Mouse (Mus musculus): ENCODE results near the gene Sept12. TPM values are rescaled to one million over a fixed set of nuclear protein-coding genes. Genes with fewer than 3 reads are reported as not detected.

The Sept12 gene
- polyA plus RNA-seq, 1 experiment from 2014 or later: not detected

DNA sequence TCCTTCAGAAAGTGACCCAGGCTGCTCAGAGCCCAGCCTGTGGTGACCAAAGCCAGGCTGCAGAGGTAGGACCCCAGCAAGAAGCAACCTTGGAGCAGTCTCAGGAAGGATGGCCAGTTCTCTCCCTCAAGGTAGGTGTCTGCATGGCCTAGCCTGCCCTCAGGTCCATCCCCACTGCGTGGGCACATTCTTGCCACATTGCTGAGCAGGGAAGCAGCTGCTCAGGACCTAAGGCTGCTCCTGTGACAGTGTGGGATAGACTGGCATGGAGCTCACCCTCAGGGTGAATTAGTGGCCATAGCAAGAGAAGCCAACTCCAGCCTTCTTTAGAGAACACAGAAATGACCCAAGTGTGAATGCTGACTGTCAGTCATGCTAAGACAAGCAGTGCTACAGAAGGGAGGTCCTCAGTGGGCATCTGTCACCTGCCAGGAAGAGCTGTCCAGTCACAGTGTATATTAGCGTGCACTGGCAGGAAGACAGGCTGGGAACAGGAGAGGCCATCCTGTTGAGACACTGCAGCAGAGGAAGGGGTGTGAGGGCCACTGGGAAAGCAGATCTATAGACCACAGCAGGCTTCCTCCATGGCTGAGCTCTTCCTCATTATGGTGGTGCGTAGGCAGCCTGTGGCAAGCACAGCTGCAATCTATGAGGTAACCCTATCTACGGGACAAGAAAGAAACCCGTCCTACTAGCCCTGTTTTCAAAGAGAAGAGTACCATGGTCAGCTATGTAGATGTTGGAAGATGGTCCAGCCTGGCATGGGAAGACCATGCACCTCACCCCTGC lies 28.4 kb downstream of the Sept12 start:
- Histone ChIP-seq H3K9ac (no peak overlapping the region), H3K36me3 (no peaks in the 10 kb centered on the region; the same call in 1 of the 2 replicates), H3K27ac (no peak overlapping the region), H3K4me3 (no peak overlapping the region), H3K4me2 (replicated peaks) (no peak overlapping the region), H3K4me1 (peaks cover 6% of the 10 kb centered on the region), H3K9me3 (no peaks in the 10 kb centered on the region), H3K27me3 (replicated peaks) (no peaks in the 10 kb centered on the region)
- no peak for ATAC-seq (ENCODE audit: low FRiP score, low read depth)
- WGBS: 87% methylated on average over 5 of the region's 5 CpGs

- ATAC-seq (ENCODE audit: low FRiP score, low read depth): no peak
- Histone ChIP-seq H3K9ac (no peak overlapping the region), H3K4me1 (peaks cover 8% of the 10 kb centered on the region), H3K36me3 (no peaks in the 10 kb centered on the region; the same call in 1 of the 2 replicates), H3K27ac (no peak overlapping the region), H3K9me3 (no peaks in the 10 kb centered on the region), H3K4me3 (no peak overlapping the region), H3K27me3 (replicated peaks) (no peaks in the 10 kb centered on the region), H3K4me2 (replicated peaks) (no peak overlapping the region)
- WGBS: 83% methylated on average over 3 of the region's 3 CpGs
Observed at GRCm38 (mm10) chr16:4968426-4968825, 29.2 kb downstream of the Sept12 start.

DNA sequence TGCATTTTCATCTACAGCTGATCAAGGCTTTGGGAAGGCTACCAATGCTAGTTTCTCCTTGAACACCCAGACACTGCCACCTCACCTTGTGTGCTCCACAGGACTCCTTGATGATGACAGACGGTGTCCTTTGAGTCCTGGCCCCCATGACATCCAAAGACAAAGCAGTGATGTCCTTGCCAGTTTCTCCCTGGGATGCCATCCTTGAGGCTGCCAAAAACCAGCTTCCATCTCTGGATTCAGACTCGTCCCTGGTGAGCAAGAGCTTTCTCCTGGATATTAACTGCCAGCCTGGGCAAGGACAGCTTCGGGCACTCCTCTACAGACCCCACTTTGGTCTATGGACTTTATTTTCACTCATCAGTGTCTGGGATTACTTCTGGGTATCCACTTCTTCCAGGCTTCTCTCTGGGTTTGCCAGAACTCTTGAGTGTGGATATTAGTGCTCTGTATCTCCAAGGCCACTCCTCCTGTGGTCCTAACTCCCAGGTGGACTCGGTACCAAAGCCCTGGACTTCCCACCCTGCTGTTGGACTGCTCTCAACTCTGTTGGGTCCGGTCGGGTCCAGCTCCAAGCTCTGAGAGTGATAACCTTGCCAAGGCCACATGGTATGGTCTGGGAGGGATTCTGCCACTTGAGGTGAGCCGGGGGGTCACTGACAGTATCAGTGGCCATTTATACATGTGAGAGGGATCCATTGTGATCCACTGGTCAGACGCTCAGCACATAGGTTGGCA lies 32.1 kb downstream of the Sept12 start:
- Histone ChIP-seq H3K9ac (no peak overlapping the region), H3K4me3 (no peak overlapping the region), H3K4me2 (replicated peaks) (peak overlapping the region; percentile 84), H3K4me1 (peaks cover 17% of the 10 kb centered on the region), H3K27ac (no peak overlapping the region), H3K9me3 (no peaks in the 10 kb centered on the region), H3K36me3 (no peaks in the 10 kb centered on the region), H3K27me3 (replicated peaks) (no peaks in the 10 kb centered on the region)
- no peak for ATAC-seq (ENCODE audit: low FRiP score, low read depth)
- 91% methylated on average over 8 of the region's 8 CpGs for WGBS

DNA sequence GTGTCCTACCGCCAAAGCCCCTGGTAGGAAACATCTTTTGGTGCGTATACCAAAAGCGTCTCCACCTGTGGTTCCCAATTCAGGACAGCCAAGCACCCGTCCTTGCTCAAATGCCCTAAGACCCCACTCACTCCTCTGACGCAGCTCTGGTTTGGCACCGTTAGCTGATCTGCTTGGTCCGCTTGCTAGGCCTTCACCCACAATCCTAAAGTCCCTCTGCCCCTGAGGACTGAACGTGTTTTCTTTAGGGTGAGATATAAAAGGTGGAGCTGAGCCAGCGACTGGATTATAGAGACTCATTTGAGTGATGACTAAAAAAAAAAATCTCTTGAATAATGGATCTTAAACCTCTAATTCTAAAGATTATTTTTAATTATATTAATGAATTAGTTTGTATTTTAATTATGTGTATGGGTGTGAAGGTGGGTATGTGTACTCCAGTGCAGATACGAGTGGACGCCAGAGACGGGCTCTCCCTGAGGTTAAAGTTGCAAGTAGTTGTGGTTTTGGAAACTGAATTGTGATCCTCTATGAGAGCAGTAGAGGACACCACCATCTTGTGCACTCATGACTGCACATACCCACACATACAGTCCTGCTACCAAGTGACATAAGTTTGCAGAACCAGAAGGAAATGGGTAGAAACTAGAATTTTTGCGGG lies 32.8 kb downstream of the Sept12 start:
- WGBS: 26% methylated on average over 13 of the region's 13 CpGs
- no peak; the same call in 1 of the 2 replicates for ATAC-seq (ENCODE audit: low FRiP score, low read depth)
- no peaks in the 10 kb centered on the region for H3K27me3 ChIP-seq (replicated peaks)
- H3K4me2 ChIP-seq (replicated peaks): peak overlapping the region; percentile 84
- H3K4me3 ChIP-seq: peak overlapping the region; percentile 88
- H3K4me1 ChIP-seq: peaks cover 17% of the 10 kb centered on the region
- H3K9ac ChIP-seq: peak overlapping the region; percentile 87
- peak overlapping the region; percentile 34 for H3K27ac ChIP-seq
- H3K36me3 ChIP-seq: peaks cover 5% of the 10 kb centered on the region
- H3K9me3 ChIP-seq: no peaks in the 10 kb centered on the region

DNA sequence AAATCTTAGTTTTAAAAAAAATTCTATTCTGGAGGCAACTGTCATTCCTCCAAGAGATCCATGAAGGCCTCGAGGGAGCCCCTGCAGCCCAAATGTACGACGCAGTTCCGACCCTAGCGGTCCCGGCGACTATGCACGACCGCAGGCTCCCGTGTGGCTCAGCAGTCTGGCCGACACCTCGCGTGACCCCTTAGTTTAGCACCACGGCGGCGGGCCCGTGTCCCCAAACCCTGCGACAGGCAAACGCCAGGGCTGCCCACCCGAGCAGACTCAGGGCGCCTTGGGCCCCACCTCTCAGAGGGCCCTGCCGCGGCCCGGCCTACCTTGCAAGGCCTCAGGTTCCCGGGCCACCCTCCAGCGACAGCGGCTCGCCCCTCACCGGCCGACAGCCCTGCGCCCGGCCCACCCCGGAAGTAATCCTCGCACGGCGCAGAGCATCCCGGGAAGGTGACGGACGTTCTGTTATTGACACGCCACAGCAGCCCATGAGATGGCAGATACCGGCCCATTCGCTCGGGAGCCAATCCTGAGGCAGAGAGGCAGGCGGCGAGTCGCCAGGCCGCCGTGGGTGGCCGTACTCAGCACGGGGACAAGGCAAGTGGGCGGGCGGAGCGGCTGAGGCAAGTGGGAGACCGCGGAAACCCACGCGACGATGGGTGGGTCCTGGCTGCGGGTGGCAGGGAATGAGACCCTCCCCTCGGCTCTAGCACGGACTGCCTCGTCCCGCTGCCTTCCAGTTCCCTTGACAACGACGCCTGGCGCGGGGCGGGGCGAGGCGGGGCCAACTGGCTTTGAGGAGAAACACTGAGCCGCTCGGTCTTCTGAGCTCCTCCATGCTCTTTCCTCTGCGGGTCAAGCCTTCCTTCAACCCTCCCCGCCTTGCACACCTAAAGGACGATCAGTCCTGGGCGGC lies 33.6 kb downstream of the Sept12 start, which contains the start of gene Anks3:
Gene Anks3, minus strand, starts transcription at position 409 of the 913 bp plus-strand sequence.
- no peaks in the 10 kb centered on the region for H3K27me3 ChIP-seq (replicated peaks)
- peak within 1 kb of the TSS; percentile 50 for H3K27ac ChIP-seq
- peak within 1 kb of the TSS; percentile 84 for H3K4me2 ChIP-seq (replicated peaks)
- ATAC-seq (ENCODE audit: low FRiP score, low read depth): peak; percentile 98
- peak within 1 kb of the TSS; percentile 88 for H3K4me3 ChIP-seq
- peak within 1 kb of the TSS; percentile 87 for H3K9ac ChIP-seq
- H3K9me3 ChIP-seq: no peaks in the 10 kb centered on the region
- under 1% methylated on average over 76 of the region's 76 CpGs for WGBS
- peaks cover 17% of the 10 kb centered on the region for H3K4me1 ChIP-seq
- H3K36me3 ChIP-seq: peaks cover 12% of the 10 kb centered on the region

DNA sequence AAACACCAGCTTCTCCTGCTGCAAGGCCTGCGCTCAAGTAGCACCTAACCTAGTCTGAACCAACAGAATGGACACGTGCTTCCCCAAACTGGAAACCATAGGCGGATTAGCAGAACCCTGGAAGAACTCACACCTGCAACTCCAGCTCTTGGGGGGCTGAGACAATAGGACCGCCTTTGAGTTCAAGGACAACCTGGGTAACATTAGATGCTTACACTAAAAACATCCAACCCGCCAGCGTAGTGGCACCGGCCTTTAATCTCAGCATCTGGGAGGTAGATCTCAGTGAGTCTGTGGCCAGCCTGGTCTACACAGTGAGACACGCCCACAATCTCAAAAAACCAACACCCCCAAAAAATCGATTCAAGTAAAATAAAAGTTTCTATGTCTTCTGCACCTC lies 34.3 kb downstream of the Sept12 start:
- Histone ChIP-seq H3K9me3 (no peaks in the 10 kb centered on the region), H3K36me3 (peaks cover 12% of the 10 kb centered on the region), H3K4me3 (peak overlapping the region; percentile 88), H3K4me1 (peaks cover 17% of the 10 kb centered on the region), H3K9ac (peak overlapping the region; percentile 87), H3K4me2 (replicated peaks) (peak overlapping the region; percentile 84), H3K27ac (no peak overlapping the region), H3K27me3 (replicated peaks) (no peaks in the 10 kb centered on the region)
- WGBS: 44% methylated on average over 9 of the region's 9 CpGs
- ATAC-seq (ENCODE audit: low FRiP score, low read depth): no peak

DNA sequence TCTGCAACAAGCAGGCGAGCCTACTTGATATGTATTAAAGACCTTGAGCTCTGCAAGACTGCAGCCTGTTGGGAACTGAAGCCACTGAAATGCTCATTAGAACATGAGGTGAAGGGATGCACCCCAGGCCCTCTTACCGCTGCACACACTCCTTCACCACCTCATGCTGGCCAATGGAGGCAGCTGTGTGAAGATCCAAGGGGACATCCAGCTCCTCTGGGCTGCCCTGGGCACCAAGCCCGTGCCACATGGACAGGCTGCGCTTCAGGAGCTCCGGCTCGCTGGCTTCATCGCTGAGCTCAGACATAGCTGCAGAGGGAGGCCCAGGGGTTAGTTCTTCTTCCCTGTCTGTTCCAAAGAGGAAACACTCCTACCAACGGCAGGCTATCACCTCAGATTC lies 37.4 kb downstream of the Sept12 start:
- ATAC-seq (ENCODE audit: low FRiP score, low read depth): no peak
- H3K4me2 ChIP-seq (replicated peaks): no peak overlapping the region
- 87% methylated on average over 8 of the region's 8 CpGs for WGBS

DNA sequence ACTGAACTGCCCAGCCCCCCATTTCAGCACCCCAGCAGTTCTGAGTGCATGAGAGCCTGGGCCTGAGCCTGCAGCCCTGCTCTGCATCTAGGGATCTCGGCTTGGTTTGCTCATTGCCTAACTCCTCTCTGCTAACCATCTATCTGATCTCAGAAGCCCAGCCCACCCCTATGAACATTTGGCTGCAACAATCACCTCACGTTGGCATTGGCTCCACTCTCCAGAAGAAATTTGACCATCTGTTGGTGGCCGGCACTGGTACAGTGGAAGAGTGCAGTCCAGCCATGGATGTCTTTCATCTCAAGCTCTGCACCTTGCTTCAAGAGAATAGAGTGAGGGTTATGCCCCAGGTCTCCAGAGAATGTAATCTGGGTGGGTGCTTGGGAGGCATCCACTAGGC lies 40.2 kb downstream of the Sept12 start:
- no peak overlapping the region for H3K4me3 ChIP-seq
- H3K9ac ChIP-seq: no peak overlapping the region
- H3K36me3 ChIP-seq: peaks cover 51% of the 10 kb centered on the region
- WGBS: 93% methylated on average over 3 of the region's 3 CpGs
- H3K9me3 ChIP-seq: no peaks in the 10 kb centered on the region
- no peak overlapping the region for H3K27ac ChIP-seq
- H3K27me3 ChIP-seq (replicated peaks): no peaks in the 10 kb centered on the region
- H3K4me2 ChIP-seq (replicated peaks): no peak overlapping the region
- ATAC-seq (ENCODE audit: low FRiP score, low read depth): no peak
- H3K4me1 ChIP-seq: no peaks in the 10 kb centered on the region

More for the DNA sequence above, 37.4 kb downstream of the Sept12 start:
- peaks cover 14% of the 10 kb centered on the region for H3K4me1 ChIP-seq
- no peak overlapping the region for H3K4me3 ChIP-seq
- peaks cover 23% of the 10 kb centered on the region for H3K36me3 ChIP-seq
- H3K27ac ChIP-seq: no peak overlapping the region
- no peaks in the 10 kb centered on the region for H3K9me3 ChIP-seq
- no peak overlapping the region; the same call in 1 of the 2 replicates for H3K9ac ChIP-seq
- H3K27me3 ChIP-seq (replicated peaks): no peaks in the 10 kb centered on the region

DNA sequence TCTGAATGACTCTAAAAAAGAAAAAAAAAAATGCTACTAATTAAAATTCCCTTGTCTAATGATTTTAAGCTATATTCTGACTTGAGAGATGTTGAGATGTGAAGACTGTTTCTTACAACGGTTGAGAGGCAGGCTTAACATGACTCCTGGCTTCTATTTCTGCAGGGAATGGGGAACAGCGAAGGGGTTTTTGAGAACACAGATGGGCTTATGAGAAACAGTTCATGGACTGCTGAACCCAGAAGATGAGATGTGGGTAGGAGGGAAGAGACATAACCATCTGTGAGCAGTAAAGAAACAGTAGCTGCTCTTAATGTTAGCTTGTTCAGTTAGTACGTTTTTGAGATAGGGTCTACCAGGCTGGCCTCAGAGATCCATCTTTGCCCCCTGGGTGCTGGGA lies 41.0 kb downstream of the Sept12 start:
- H3K27ac ChIP-seq: no peak overlapping the region
- H3K9me3 ChIP-seq: no peaks in the 10 kb centered on the region
- peaks cover 58% of the 10 kb centered on the region for H3K36me3 ChIP-seq
- H3K4me1 ChIP-seq: no peaks in the 10 kb centered on the region
- WGBS: 93% methylated on average over 3 of the region's 3 CpGs
- H3K4me2 ChIP-seq (replicated peaks): no peak overlapping the region
- no peaks in the 10 kb centered on the region for H3K27me3 ChIP-seq (replicated peaks)
- ATAC-seq (ENCODE audit: low FRiP score, low read depth): no peak
- no peak overlapping the region for H3K9ac ChIP-seq
- H3K4me3 ChIP-seq: no peak overlapping the region

DNA sequence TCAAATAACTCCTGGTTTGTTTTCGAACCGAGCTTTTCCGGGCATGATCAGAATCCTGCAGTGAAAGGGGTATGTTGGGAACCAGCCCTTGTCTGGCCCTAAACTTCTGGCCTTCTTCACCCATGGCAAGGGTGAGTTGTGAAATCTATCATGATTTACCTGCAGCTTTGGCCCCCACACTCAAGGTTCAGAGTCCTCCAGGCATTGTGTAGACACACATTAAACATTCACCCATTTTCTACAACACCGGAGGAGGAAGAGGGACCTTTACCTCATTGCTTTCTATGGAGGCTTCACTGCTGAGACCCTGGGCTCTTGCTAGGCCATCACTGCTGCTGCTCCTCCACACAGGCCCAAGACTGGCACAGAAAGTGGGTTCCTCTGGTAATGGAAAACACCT lies 50.3 kb downstream of the Sept12 start:
- Histone ChIP-seq H3K9ac (no peak overlapping the region), H3K9me3 (no peaks in the 10 kb centered on the region), H3K4me2 (replicated peaks) (no peak overlapping the region), H3K27me3 (replicated peaks) (no peaks in the 10 kb centered on the region), H3K36me3 (peaks cover 75% of the 10 kb centered on the region), H3K4me1 (no peaks in the 10 kb centered on the region), H3K27ac (no peak overlapping the region), H3K4me3 (no peak overlapping the region)
- no peak for ATAC-seq (ENCODE audit: low FRiP score, low read depth)
- WGBS: 90% methylated on average over 4 of the region's 4 CpGs

- Histone ChIP-seq H3K4me3 (no peak overlapping the region), H3K27ac (no peak overlapping the region), H3K4me1 (no peaks in the 10 kb centered on the region), H3K27me3 (replicated peaks) (no peaks in the 10 kb centered on the region), H3K36me3 (peaks cover 77% of the 10 kb centered on the region), H3K9ac (no peak overlapping the region), H3K4me2 (replicated peaks) (no peak overlapping the region), H3K9me3 (no peaks in the 10 kb centered on the region)
- 91% methylated on average over 3 of the region's 3 CpGs for WGBS
- ATAC-seq (ENCODE audit: low FRiP score, low read depth): no peak
Observed at GRCm38 (mm10) chr16:4946155-4946554, 51.5 kb downstream of the Sept12 start.
